Mouse (Mus musculus) lung, postnatal 0 days (tissue): ENCODE measurements around the gene Trmt61a.

Source experiments
- CTCF ChIP-seq: IDR thresholded peaks from 2 replicates; pipeline ENCODE4 v1.5.1; 2016; ENCODE audit warnings: antibody characterized with exemption, mild to moderate bottlenecking
- EP300 ChIP-seq: IDR thresholded peaks from 2 replicates; pipeline ENCODE4 v1.6.1; 2016; ENCODE audit warnings: antibody characterized with exemption, mild to moderate bottlenecking, control low read depth

- no peak for TF ChIP-seq EP300
- no peak for TF ChIP-seq CTCF
Observed at GRCm38 (mm10) chr12:111699542-111699941, 21.6 kb downstream of the Trmt61a start.
